Mouse (Mus musculus): ENCODE results near the gene Dnttip2.

GRCm38 (mm10) chr3:122246406-122246805 is 27.8 kb upstream of the Dnttip2 start:
- TF ChIP-seq CTCF (IDR thresholded peaks at IDR 0.05) (no peak), POLR2A (IDR thresholded peaks at IDR 0.05; ENCODE audit: insufficient read depth, low read depth, low read length) (no peak), EP300 (IDR thresholded peaks at IDR 0.05; ENCODE audit: insufficient read depth, low read depth, low read length) (no peak)
